Mouse (Mus musculus) stomach, embryonic 16.5 days (tissue): ENCODE measurements around the gene Snx30. TPM values are rescaled to one million over a fixed set of nuclear protein-coding genes. Genes with fewer than 3 reads are reported as not detected.
A peak's percentile ranks its signal among the peaks of the same experiment; 100 is the strongest.

ENCODE experiments used
- ATAC-seq: fragments of 200-750 bp; cut with Nextera tagmentation; 2 replicates; pipeline ENCODE4 v1.8.0; 2017; ENCODE audit warnings: moderate number of reproducible peaks, moderate TSS enrichment; ENCODE audit not compliant: insufficient read depth, low FRiP score
- H3K27ac ChIP-seq: fragments of 300-500 bp; sonication (generic); 2 replicates; pipeline ENCODE4 v1.5.1; 2014; ENCODE audit warnings: low read length
- H3K27me3 ChIP-seq: fragments of 300-500 bp; sonication (generic); 2 replicates; pipeline ENCODE4 v1.6.1; 2014; ENCODE audit warnings: low read length, control low read depth, mixed read lengths; ENCODE audit not compliant: control insufficient read depth, insufficient read depth
- H3K36me3 ChIP-seq: fragments of 300-500 bp; sonication (generic); 2 replicates; pipeline ENCODE4 v1.6.1; 2014; ENCODE audit warnings: low read length; ENCODE audit not compliant: control insufficient read depth, insufficient read depth
- H3K4me1 ChIP-seq: fragments of 300-500 bp; sonication (generic); 2 replicates; pipeline ENCODE4 v1.6.1; 2014; ENCODE audit warnings: low read length, control low read depth, mixed read lengths; ENCODE audit not compliant: control insufficient read depth, insufficient read depth
- H3K4me2 ChIP-seq: fragments of 300-500 bp; sonication (generic); 2 replicates; pipeline ENCODE4 v1.6.1; 2014; ENCODE audit warnings: low read depth, low read length, mixed read lengths
- H3K4me3 ChIP-seq: fragments of 300-500 bp; sonication (generic); replicated peaks from 2 replicates; pipeline ENCODE4 v1.5.1; 2014; ENCODE audit warnings: mild to moderate bottlenecking, low read length
- H3K9ac ChIP-seq: fragments of 300-500 bp; sonication (generic); 2 replicates; pipeline ENCODE4 v1.6.1; 2014; ENCODE audit warnings: low read length
- H3K9me3 ChIP-seq: fragments of 300-500 bp; sonication (generic); replicated peaks from 2 replicates; pipeline ENCODE4 v1.6.1; 2016; ENCODE audit warnings: low read length, control low read depth; ENCODE audit not compliant: control insufficient read depth
- WGBS: fragments of 180-500 bp; shearing (Covaris S2); extraction: QIAGEN DNeasy Blood & Tissue Kit; methylation state at CpG from one replicate; pipeline ENCODE4 v1.1.7; 2014; 5-methylcytosine and 5-hydroxymethylcytosine counted together
- polyA plus RNA-seq: library from polyadenylated mRNA; unstranded; fragments of >200 nt; fragmentation: Nextera tagmentation; extraction: Ambion mirVana; gene quantifications from 2 replicates; pipeline ENCODE4 v1.2.1, GENCODE M21; 2015

The Snx30 gene
- polyA plus RNA-seq, 1 experiment from 2014 or later, result 4.9 TPM

DNA sequence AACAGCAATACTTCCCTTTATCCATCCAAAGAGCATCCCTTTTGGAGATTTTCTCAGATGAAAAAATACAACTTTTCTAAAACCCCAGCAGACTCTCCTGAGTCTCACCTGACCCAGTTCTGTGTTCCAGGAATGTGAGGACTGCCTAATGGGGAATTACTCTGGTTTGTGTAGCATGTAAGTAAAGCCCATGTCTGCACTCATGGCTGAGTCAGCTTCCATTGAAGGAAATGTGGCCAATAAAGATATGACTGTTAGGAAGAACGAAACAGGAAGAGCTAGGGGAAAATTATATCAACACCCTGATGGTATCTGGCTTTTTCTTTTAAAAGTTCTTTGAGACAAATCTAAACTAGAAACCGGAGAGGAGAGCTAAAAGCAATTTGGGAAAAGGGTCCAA, 37.9 kb upstream of the Snx30 start:
- WGBS, result 66% methylated on average over 2 of the region's 2 CpGs
- ATAC-seq, result no peak
- H3K36me3 ChIP-seq, result peaks cover 14% of the 10 kb centered on the region; the same call in 1 of the 2 replicates
- no peaks in the 10 kb centered on the region for H3K9me3 ChIP-seq
- H3K4me1 ChIP-seq, result 0 out of 2 replicates have a peak, but pooled peaks cover 4% of the 10 kb centered on the region
- H3K27me3 ChIP-seq, result no peaks in the 10 kb centered on the region
- no peak overlapping the region for H3K4me3 ChIP-seq
- no peak overlapping the region for H3K27ac ChIP-seq
- no peak overlapping the region for H3K9ac ChIP-seq
- no peak overlapping the region for H3K4me2 ChIP-seq

DNA sequence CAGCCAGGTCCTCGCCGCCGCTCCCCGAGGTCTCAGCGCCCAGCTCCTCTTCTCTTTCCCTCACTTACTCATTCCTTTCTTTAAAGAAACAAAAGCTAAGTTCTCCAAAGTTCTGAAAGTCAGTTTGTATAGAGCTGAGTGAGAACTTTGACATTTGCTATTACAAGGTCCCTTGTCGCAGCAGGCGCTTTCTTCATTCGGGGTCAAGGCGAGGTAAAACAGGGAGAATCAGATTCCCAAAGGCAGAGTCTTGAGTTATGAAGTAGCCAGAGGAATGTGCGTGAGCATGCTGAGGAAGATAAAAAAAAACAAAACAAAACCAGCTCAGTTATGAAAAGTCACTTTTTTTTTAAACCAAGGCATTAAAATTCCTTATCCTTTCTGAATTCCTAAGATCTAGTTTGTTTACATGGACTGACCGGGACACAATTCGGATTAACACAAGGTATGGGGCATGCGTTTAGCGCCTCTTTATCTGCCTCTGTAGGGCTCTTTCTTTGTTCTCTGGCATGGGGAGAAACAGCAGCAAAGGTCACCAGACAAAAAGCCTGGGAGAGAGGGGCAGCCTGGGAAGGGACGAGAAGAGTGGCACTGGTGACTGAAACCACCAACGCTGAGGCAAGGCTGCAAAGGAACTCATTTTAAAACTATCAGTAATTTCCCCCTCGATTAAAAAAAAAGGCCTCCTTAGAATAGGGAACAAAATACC, 33.3 kb upstream of the Snx30 start:
- Histone ChIP-seq H3K27me3 (no peaks in the 10 kb centered on the region), H3K9ac (no peak overlapping the region), H3K27ac (no peak overlapping the region), H3K4me3 (no peak overlapping the region), H3K4me1 (no peaks in the 10 kb centered on the region), H3K36me3 (peaks cover 22% of the 10 kb centered on the region), H3K9me3 (no peaks in the 10 kb centered on the region), H3K4me2 (no peak overlapping the region)
- no peak for ATAC-seq
- 65% methylated on average over 17 of the region's 17 CpGs for WGBS

DNA sequence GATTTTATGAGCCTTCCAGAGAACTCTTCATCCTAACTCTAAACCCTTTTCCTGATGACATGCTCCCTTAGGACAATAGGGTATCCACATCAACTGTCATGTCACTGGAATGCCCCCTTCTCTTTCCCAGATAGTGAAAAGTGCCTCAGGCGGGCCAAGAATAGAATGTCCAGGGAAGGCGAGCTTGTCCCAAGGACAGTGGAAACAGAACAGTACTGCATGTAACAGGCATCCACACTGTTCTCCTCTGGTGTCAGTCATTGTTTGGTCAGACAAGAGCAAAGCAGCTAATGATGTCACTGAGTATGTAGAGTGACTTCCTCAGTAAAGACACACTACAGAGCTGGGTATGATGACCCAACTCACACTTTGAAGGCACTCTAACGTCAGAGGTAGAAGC, 27.8 kb upstream of the Snx30 start:
- WGBS, result 75% methylated on average over 3 of the region's 3 CpGs
- no peak overlapping the region for H3K9ac ChIP-seq
- H3K4me2 ChIP-seq, result no peak overlapping the region
- H3K36me3 ChIP-seq, result peaks cover 8% of the 10 kb centered on the region; the same call in 1 of the 2 replicates
- no peak overlapping the region for H3K4me3 ChIP-seq
- no peaks in the 10 kb centered on the region for H3K27me3 ChIP-seq
- no peak for ATAC-seq
- peaks cover 3% of the 10 kb centered on the region; the same call in 1 of the 2 replicates for H3K4me1 ChIP-seq
- H3K9me3 ChIP-seq, result no peaks in the 10 kb centered on the region
- no peak overlapping the region for H3K27ac ChIP-seq

DNA sequence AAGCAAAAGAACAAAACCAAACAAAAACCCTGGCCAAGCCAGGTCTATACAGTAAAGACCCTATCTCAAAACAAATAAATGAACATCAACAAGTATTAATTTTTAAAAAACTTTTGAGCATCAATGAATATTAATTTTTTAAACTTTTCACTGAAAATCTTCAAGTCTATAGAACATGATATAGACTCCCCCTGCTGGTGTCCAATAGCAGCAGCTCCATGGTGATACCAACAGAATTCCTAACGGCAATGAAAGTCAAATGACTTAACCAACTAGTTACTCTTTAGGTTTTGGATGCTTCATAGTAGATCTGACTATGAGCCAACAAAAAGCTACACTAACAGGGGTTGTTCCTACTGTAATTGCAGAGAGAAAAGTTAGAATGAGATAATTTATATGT, 25.1 kb upstream of the Snx30 start:
- no peak overlapping the region for H3K4me2 ChIP-seq
- 0 out of 2 replicates have a peak, but pooled peaks cover 2% of the 10 kb centered on the region for H3K36me3 ChIP-seq
- ATAC-seq, result no peak
- no peak overlapping the region for H3K9ac ChIP-seq
- H3K4me1 ChIP-seq, result peaks cover 4% of the 10 kb centered on the region; the same call in 1 of the 2 replicates
- H3K4me3 ChIP-seq, result no peak overlapping the region
- 15% methylated on average over 1 of the region's 1 CpGs for WGBS
- no peaks in the 10 kb centered on the region for H3K9me3 ChIP-seq
- H3K27me3 ChIP-seq, result no peaks in the 10 kb centered on the region
- H3K27ac ChIP-seq, result no peak overlapping the region

DNA sequence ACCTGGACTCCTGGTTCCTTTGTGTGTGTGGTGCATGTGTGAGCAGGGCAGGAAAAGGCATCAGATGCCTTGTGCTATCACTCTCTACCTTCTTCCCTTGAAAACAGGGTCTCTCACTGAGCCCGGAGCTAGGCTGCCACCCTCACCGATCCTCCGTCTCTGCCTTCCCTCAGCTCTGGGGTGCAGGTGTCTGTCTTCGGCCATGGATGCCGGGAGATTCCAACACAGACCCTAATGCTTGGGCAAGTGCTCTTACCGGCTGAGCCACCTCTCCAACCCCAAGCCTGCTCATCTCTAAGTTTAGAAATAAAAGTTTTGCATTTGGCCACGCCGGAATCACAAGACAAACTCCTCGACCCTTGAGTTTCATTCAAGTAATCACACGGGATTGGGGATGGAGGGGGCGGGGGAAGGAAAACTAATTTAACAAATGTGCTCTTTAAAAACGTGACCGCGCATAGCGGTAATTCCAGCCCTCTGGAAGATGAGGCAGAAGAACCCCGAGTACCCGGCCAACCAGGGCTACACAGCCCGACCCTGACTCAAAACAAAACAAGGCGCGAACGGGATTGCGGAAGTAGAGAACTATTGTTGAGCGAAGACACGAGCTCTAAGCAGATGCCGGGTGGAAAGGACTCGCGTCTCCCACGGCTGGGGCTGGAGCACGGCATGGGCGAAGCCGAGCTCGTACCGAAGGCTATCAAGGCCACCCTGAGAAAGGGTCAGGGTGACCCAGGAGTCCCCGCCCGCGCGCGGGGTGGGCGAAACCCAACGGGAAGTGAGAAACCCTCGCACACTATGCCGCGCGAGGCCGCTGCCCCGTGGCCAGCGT, 22.6 kb upstream of the Snx30 start:
- Histone ChIP-seq H3K9me3 (no peaks in the 10 kb centered on the region), H3K4me2 (peak overlapping the region; percentile 80), H3K27ac (peak overlapping the region; percentile 58), H3K9ac (peak overlapping the region; percentile 88), H3K36me3 (no peaks in the 10 kb centered on the region), H3K4me3 (peak overlapping the region; percentile 93), H3K27me3 (no peaks in the 10 kb centered on the region), H3K4me1 (peaks cover 4% of the 10 kb centered on the region; the same call in 1 of the 2 replicates)
- WGBS, result under 1% methylated on average over 47 of the region's 47 CpGs
- ATAC-seq, result peak; percentile 59

DNA sequence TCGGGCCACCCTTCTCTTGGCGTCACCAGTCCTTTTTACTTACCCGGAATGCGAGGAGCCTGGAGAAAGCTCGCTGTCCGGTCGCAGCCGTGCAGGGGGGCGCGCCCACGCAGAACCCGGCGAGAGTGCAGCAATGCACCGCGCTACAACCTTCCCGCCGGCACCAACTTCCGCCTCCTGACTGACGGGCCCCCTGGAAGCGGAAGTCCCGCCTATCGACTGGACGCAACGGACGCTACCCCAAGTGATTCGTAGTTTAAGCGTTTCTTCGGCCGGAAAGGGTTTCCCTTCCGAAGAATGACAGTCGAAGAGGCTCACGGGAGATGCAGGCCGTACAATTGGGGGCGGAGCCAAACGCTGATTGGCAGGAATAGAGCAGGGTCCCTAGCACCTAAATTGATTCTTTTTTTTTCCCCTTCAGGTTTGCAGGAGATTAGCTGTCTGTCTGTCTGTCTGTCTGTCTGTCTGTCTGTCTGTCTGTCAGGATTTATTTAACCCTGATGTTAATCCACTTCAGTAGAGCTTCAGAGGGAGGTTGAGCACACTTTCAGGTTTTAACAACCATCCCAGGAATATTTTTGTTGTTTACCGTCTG, 21.9 kb upstream of the Snx30 start:
- no peaks in the 10 kb centered on the region for H3K9me3 ChIP-seq
- ATAC-seq, result peak; percentile 97
- H3K36me3 ChIP-seq, result no peaks in the 10 kb centered on the region
- peak overlapping the region; percentile 93 for H3K4me3 ChIP-seq
- H3K9ac ChIP-seq, result peak overlapping the region; percentile 88
- H3K4me1 ChIP-seq, result peaks cover 4% of the 10 kb centered on the region; the same call in 1 of the 2 replicates
- H3K27me3 ChIP-seq, result no peaks in the 10 kb centered on the region
- WGBS, result under 1% methylated on average over 36 of the region's 36 CpGs
- peak overlapping the region; percentile 80 for H3K4me2 ChIP-seq
- H3K27ac ChIP-seq, result peak overlapping the region; percentile 58

DNA sequence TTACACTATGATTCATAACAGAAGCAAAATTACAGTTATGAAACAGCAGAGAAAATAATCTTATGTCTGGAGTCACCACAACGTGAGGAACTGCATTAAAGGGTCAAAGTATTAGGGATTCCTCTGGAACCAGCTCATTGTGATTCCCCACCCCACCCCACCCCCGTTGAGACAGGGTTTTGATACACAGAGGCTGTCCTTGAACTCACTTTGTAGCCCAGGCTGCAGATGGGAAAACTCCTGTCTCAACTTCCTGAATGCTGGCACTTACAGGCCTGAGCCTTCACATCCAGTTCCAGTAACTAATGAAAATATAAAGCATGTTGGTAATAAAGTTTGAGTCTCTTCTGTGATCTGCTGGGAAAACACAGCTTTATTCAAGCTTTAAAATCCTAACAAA, 20.2 kb upstream of the Snx30 start:
- H3K9ac ChIP-seq, result no peak overlapping the region
- H3K4me3 ChIP-seq, result no peak overlapping the region
- peaks cover 4% of the 10 kb centered on the region; the same call in 1 of the 2 replicates for H3K4me1 ChIP-seq
- no peak overlapping the region for H3K4me2 ChIP-seq
- H3K27ac ChIP-seq, result no peak overlapping the region
- H3K9me3 ChIP-seq, result no peaks in the 10 kb centered on the region
- 22% methylated on average over 2 of the region's 2 CpGs for WGBS
- H3K27me3 ChIP-seq, result no peaks in the 10 kb centered on the region
- ATAC-seq, result no peak
- no peaks in the 10 kb centered on the region for H3K36me3 ChIP-seq

DNA sequence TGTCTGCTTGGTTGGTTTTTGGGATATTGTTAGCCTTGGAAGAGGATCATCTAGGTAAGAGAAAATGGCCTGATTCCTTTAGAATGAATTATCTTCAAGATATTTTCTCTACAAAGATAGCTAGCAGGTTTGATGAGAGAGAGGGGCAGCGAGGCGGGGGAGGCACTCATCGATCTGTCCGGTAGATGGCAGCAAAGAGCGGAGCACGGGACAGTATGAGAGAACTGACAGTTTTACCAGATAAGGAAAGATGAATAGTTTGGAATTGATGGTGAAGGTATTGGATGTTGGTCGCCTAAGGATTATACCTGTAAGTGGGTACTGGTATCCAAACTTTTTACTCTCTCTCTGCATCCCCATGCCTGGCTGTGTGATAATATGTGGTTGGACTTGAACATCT, 19.0 kb upstream of the Snx30 start:
- H3K4me2 ChIP-seq, result no peak overlapping the region
- H3K27me3 ChIP-seq, result no peaks in the 10 kb centered on the region
- H3K9me3 ChIP-seq, result no peaks in the 10 kb centered on the region
- no peaks in the 10 kb centered on the region for H3K36me3 ChIP-seq
- WGBS, result 1% methylated on average over 7 of the region's 7 CpGs
- H3K4me3 ChIP-seq, result no peak overlapping the region
- no peak overlapping the region for H3K9ac ChIP-seq
- H3K4me1 ChIP-seq, result peaks cover 4% of the 10 kb centered on the region; the same call in 1 of the 2 replicates
- no peak overlapping the region for H3K27ac ChIP-seq
- ATAC-seq, result no peak

DNA sequence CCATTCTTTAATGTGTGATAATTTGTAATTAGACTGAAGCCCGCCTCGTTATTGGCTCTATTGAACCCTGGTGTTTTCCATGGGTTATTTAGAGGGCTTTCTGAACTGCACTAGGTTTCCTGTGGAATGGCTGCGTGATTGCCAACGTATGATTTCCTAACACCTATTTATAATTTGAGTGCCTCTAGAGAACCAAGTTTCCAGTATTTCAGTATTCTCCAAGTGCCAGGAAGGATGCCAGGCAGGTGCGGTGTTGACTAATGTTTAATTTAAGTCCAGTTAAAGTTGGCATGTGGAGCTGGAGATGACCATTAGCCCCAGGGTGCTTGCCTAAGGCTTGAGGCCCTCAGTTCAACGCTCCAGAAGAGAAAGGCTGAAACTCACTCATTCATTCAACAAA, 18.5 kb upstream of the Snx30 start:
- no peak for ATAC-seq
- H3K36me3 ChIP-seq, result no peaks in the 10 kb centered on the region
- no peak overlapping the region for H3K9ac ChIP-seq
- no peaks in the 10 kb centered on the region for H3K27me3 ChIP-seq
- H3K27ac ChIP-seq, result no peak overlapping the region
- H3K9me3 ChIP-seq, result no peaks in the 10 kb centered on the region
- H3K4me1 ChIP-seq, result peaks cover 4% of the 10 kb centered on the region; the same call in 1 of the 2 replicates
- 66% methylated on average over 6 of the region's 6 CpGs for WGBS
- H3K4me3 ChIP-seq, result no peak overlapping the region
- no peak overlapping the region for H3K4me2 ChIP-seq
